Mouse (Mus musculus) intestine, postnatal 0 days (tissue): ENCODE measurements at regions not wholly inside any gene's neighbourhood (a gene's known extent, or its start where the extent isn't known, plus 50 kb on each side); places are given as distances from the start of the nearest gene placed in this dataset.

Experiments
- ATAC-seq: fragments of 200-750 bp; cut with Nextera tagmentation; 2 replicates; pipeline ENCODE4 v1.8.0; 2017; ENCODE audit warnings: mild to moderate bottlenecking, moderate TSS enrichment, moderate library complexity
- H3K27ac ChIP-seq: fragments of 300-500 bp; sonication (generic); 2 replicates; pipeline ENCODE4 v1.5.1; 2014; ENCODE audit warnings: mild to moderate bottlenecking, low read depth, low read length, moderate library complexity
- H3K27me3 ChIP-seq: fragments of 300-500 bp; sonication (generic); replicated peaks from 2 replicates; pipeline ENCODE4 v1.6.1; 2014; ENCODE audit warnings: low read length, mixed read lengths; ENCODE audit not compliant: control insufficient read depth, insufficient read depth
- H3K36me3 ChIP-seq: fragments of 300-500 bp; sonication (generic); 2 replicates; pipeline ENCODE4 v1.6.1; 2014; ENCODE audit warnings: mild to moderate bottlenecking, moderate library complexity; ENCODE audit not compliant: control insufficient read depth, insufficient read depth
- H3K4me1 ChIP-seq: fragments of 300-500 bp; sonication (generic); replicated peaks from 2 replicates; pipeline ENCODE4 v1.6.1; 2014; ENCODE audit warnings: antibody characterized with exemption, low read length, mixed read lengths; ENCODE audit not compliant: control insufficient read depth, insufficient read depth
- H3K4me2 ChIP-seq: fragments of 300-500 bp; sonication (generic); replicated peaks from 2 replicates; pipeline ENCODE4 v1.6.1; 2014; ENCODE audit warnings: low read depth, mild to moderate bottlenecking, moderate library complexity
- H3K4me3 ChIP-seq: fragments of 300-500 bp; sonication (generic); 2 replicates; pipeline ENCODE4 v1.5.1; 2014; ENCODE audit warnings: low read depth, low read length
- H3K9ac ChIP-seq: fragments of 300-500 bp; sonication (generic); 2 replicates; pipeline ENCODE4 v1.6.1; 2014; ENCODE audit warnings: mild to moderate bottlenecking, low read depth, low read length
- H3K9me3 ChIP-seq: fragments of 300-500 bp; sonication (generic); 2 replicates; pipeline ENCODE4 v1.6.1; 2016; ENCODE audit warnings: mixed run types; ENCODE audit not compliant: control insufficient read depth
- CTCF ChIP-seq: sonication (generic); IDR thresholded peaks from 2 replicates; pipeline ENCODE4 v1.5.1; 2016; ENCODE audit warnings: low read depth, mild to moderate bottlenecking, control low read depth, antibody characterized with exemption, moderate library complexity
- WGBS: fragments of 180-500 bp; shearing (Covaris S2); extraction: QIAGEN DNeasy Blood & Tissue Kit; methylation state at CpG from one replicate; pipeline ENCODE4 v1.1.7; 2014; 5-methylcytosine and 5-hydroxymethylcytosine counted together

DNA sequence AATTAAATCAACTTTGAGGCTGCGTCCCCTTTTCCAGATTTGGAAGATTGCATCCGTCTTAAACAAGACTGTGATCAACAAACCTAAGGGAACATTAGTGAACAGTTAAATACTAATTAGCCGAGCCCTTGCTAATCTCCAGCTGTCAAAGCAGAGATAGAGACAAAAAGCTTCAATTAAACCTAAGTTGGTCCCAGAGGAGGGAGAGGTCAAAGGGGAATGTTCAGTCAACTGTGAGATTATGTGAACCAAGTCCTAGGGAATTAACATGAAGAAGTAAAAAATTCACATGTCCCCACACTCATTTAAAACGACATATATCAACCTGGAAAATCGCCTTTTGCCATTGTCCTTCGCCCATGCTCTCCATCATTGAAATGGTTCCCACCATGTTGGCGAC lies 59.7 kb upstream of the Tbx20 start:
- Histone ChIP-seq H3K9ac (no peak overlapping the region), H3K27me3 (no peaks in the 10 kb centered on the region), H3K4me3 (no peak overlapping the region), H3K4me1 (no peaks in the 10 kb centered on the region), H3K36me3 (no peaks in the 10 kb centered on the region), H3K9me3 (no peaks in the 10 kb centered on the region), H3K4me2 (no peak overlapping the region), H3K27ac (no peak overlapping the region)
- no peak for ATAC-seq
- no peak for TF ChIP-seq CTCF
- WGBS: 73% methylated on average over 7 of the region's 7 CpGs

DNA sequence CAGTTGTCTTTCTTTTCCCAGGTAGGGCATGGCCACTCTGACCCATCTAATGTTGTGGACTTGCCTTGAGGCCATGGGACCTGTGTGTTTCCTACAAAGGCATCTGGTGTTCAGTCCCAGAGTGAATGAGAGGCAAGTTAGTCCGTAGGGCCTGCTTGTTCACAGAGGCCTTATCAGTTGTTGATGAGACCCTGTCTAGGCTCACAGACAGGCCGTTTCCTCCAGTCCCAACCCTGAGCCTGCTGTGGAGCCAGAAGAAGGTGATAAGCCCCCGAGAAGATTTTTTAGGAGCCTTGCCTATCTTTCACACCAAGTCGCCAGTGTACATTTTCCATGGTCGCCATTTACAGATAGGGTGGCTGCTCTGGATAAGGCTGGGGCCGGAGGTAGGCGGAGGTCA lies 74.1 kb upstream of the Tbx20 start:
- no peak for TF ChIP-seq CTCF
- Histone ChIP-seq H3K4me2 (no peak overlapping the region), H3K36me3 (no peaks in the 10 kb centered on the region), H3K27ac (no peak overlapping the region), H3K4me1 (no peaks in the 10 kb centered on the region), H3K9ac (no peak overlapping the region), H3K4me3 (no peak overlapping the region), H3K27me3 (no peaks in the 10 kb centered on the region), H3K9me3 (no peaks in the 10 kb centered on the region)
- no peak for ATAC-seq
- 40% methylated on average over 7 of the region's 7 CpGs for WGBS

DNA sequence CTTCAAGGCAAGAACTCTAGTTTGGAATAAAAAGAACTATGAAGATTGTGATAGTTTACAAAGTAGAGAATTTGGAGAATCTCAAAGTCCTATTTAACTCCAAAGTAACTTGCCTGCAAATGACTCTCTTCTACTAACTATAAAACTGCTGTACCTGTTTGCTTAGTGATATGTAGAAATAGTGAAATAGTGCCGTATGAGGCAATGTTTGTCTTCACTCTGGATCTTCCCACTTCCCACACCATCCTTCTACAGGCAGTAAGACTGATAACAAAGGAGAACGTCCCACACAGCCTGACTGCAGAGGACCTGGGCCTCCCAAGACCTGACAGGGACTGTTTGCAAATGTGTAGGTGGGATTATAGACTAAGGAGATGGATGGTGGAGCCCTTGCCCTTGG lies 85.4 kb upstream of the Tbx20 start:
- no peaks in the 10 kb centered on the region for H3K9me3 ChIP-seq

DNA sequence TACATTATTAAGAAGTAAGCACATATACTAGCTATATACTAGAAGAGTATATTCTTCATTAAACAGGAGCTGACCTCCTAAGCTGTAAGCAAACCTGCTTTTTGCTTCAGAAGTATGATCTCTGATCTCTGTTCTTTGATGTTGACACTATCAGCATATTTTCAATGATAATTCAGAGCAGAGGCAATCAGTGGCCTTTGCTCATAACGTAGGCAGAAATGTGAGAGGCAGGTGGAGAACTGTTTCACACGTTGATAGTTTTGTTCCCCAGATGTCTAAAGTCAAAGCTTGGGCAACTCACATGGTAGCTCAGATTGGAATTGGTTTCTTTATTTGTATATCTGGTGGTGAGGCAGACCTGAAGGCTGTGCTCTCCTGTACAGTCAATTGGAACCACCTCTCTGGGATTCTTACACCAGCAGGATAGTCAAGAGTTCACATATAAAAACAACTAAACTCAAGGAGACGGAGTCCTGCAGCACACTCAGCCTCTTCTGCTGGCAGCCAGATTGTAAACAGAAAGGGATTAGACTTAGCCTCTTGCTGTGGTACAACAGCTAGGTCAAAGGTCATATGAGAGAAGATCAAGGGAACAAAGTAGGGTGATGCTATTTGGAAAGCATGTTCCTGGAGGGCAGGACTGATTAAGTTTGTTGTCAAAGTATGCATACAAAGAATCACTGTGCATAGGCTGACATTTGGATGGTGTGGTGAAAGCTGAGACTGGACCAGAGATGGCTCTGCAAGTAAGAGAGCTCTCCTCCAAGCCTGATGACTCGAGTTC lies 92.5 kb upstream of the Tbx20 start:
- no peak overlapping the region for H3K4me2 ChIP-seq
- H3K27ac ChIP-seq: no peak overlapping the region
- no peaks in the 10 kb centered on the region for H3K27me3 ChIP-seq
- no peaks in the 10 kb centered on the region for H3K4me1 ChIP-seq
- no peak for TF ChIP-seq CTCF
- no peak overlapping the region for H3K9ac ChIP-seq
- no peaks in the 10 kb centered on the region for H3K36me3 ChIP-seq
- H3K4me3 ChIP-seq: no peak overlapping the region
- WGBS: 47% methylated on average over 4 of the region's 4 CpGs
- ATAC-seq: no peak; the same call in 1 of the 2 replicates
- H3K9me3 ChIP-seq: no peaks in the 10 kb centered on the region

More for the DNA sequence above, 85.4 kb upstream of the Tbx20 start:
- Histone ChIP-seq H3K27me3 (no peaks in the 10 kb centered on the region), H3K4me1 (no peaks in the 10 kb centered on the region), H3K36me3 (no peaks in the 10 kb centered on the region), H3K4me3 (no peak overlapping the region), H3K9ac (no peak overlapping the region), H3K4me2 (no peak overlapping the region), H3K27ac (no peak overlapping the region)
- ATAC-seq: no peak
- TF ChIP-seq CTCF: no peak
- WGBS: 24% methylated on average over 2 of the region's 2 CpGs

DNA sequence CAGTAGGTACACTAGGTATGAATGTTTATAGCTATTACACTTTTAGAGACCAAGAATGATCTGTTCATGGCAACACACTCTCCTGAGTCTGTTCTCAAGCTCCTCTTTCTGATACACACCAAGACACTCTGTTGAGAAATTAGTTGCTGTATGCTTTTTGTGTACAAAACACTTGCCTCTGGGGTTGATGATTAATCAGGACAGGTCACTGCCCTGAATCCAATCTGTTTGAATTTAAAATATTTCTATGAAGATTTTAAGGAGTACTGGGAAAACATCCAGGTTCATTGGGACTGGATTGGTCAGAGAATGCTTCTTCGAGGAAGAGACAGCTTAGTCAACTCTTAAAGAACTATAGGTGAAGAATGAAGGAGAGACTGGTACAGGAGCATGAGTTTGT lies 94.6 kb upstream of the Tbx20 start:
- H3K9me3 ChIP-seq: no peaks in the 10 kb centered on the region
- no peak overlapping the region for H3K27ac ChIP-seq
- no peak for TF ChIP-seq CTCF
- H3K4me3 ChIP-seq: no peak overlapping the region
- no peaks in the 10 kb centered on the region for H3K36me3 ChIP-seq
- ATAC-seq: no peak
- no peaks in the 10 kb centered on the region for H3K4me1 ChIP-seq
- H3K4me2 ChIP-seq: no peak overlapping the region
- no peak overlapping the region for H3K9ac ChIP-seq
- no peaks in the 10 kb centered on the region for H3K27me3 ChIP-seq
- 79% methylated on average over 1 of the region's 1 CpGs for WGBS

DNA sequence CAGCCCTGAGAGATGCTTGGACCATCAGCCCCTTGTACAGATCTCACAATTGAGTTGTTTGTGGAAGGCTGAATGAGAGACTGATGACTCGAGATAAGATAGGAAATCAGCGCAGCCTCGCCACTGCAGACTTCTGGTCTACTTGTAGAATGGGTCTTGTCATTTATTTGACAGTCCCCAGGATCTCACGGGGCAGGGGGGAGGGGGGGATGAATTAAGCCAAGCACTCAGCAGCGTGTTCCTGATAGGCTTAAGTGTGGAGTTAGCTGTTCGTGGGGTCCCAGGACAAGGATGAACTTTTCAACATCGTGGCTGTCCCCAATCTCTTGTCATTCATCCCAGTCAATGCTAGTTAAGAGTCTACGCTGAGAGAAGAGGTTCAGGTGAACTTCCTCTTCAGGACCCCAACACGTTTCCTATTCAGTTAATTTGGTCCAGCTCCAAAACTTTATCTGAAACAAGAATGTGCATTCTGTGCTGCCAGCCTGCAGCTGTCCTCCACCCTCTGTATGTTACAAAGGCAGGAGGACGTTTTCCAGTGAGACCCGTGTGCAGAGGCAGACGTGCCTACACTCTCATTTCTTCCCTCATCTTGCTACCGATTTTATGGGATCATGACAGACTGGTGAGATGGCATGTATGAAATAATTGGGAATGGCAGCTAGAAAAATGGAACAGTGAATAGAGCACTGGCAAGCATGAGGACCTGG lies 100.5 kb upstream of the Tbx20 start:
- ATAC-seq: no peak
- Histone ChIP-seq H3K9ac (no peak overlapping the region), H3K4me1 (no peaks in the 10 kb centered on the region), H3K27me3 (no peaks in the 10 kb centered on the region), H3K27ac (no peak overlapping the region), H3K4me2 (no peak overlapping the region), H3K4me3 (no peak overlapping the region), H3K9me3 (no peaks in the 10 kb centered on the region), H3K36me3 (no peaks in the 10 kb centered on the region)
- no peak for TF ChIP-seq CTCF
- 52% methylated on average over 13 of the region's 13 CpGs for WGBS
